Mouse (Mus musculus) CH12.LX (cell line): ENCODE measurements at regions not wholly inside any gene's neighbourhood (a gene's known extent, or its start where the extent isn't known, plus 50 kb on each side); places are given as distances from the start of the nearest gene placed in this dataset.

Experiments used
- DNase-seq: peaks from one replicate; pipeline ENCODE4 v3.0.0-alpha.2; 2013; ENCODE audit errors: extremely low read depth
- H3K27ac ChIP-seq: 2 replicates; pipeline ENCODE4 v1.5.1; 2012; ENCODE audit warnings: low read depth, mild to moderate bottlenecking, control low read depth, moderate library complexity; ENCODE audit not compliant: insufficient read depth
- H3K27me3 ChIP-seq: replicated peaks from 2 replicates; pipeline ENCODE3; 2012; ENCODE audit warnings: inconsistent platforms
- H3K36me3 ChIP-seq, 2 experiments: replicated peaks in 1 of 2; 2 replicates each; pipeline versions ENCODE3 to v1.6.1; 2012; ENCODE audit warnings: inconsistent platforms in 1 of 2, low read length in 1 of 2, mild to moderate bottlenecking in 1 of 2, mixed read lengths in 1 of 2, moderate library complexity in 1 of 2; ENCODE audit not compliant: control insufficient read depth in 1 of 2, insufficient read depth in 1 of 2
- H3K4me1 ChIP-seq, 2 experiments: 2 replicates each; pipeline ENCODE4 v1.6.1; 2012; ENCODE audit warnings: inconsistent platforms in 1 of 2, moderate library complexity in 1 of 2; ENCODE audit not compliant: insufficient read depth in 2 of 2, control insufficient read depth in 1 of 2
- H3K4me2 ChIP-seq: 2 replicates; pipeline ENCODE4 v1.6.1; 2012; ENCODE audit warnings: low read depth, mild to moderate bottlenecking, control low read depth; ENCODE audit not compliant: poor library complexity, insufficient read depth, severe bottlenecking
- H3K4me3 ChIP-seq, 3 experiments: fragments of 150-350 bp in 1 of 3; sonication (generic) in 1 of 3; replicated peaks in 1 of 3; 2 replicates each; pipeline versions ENCODE3 to v1.5.1; 2011 to 2012; ENCODE audit warnings: low read depth in 2 of 3, low read length in 2 of 3, mild to moderate bottlenecking in 2 of 3, moderate library complexity in 2 of 3, control low read depth in 1 of 3, improper control_type of control experiment in 1 of 3, inconsistent platforms in 1 of 3, mixed read lengths in 1 of 3; ENCODE audit not compliant: poor library complexity in 1 of 3
- H3K79me2 ChIP-seq: replicated peaks from 2 replicates; pipeline ENCODE4 v1.6.1; 2012; ENCODE audit warnings: mild to moderate bottlenecking, moderate library complexity; ENCODE audit not compliant: control insufficient read depth, poor library complexity, insufficient read depth, severe bottlenecking; ENCODE audit errors: extremely low read depth
- H3K9ac ChIP-seq: 2 replicates; pipeline ENCODE4 v1.6.1; 2012; ENCODE audit warnings: low read depth, mild to moderate bottlenecking, control low read depth, moderate library complexity; ENCODE audit not compliant: insufficient read depth
- H3K9me3 ChIP-seq: replicated peaks from 2 replicates; pipeline ENCODE3; 2012; ENCODE audit warnings: low read length, inconsistent platforms, mixed read lengths
- CTCF ChIP-seq, 2 experiments: IDR thresholded peaks in 1 of 2; conservative IDR thresholded peaks in 1 of 2; 2 replicates each; pipeline ENCODE4 v1.5.1; 2011 to 2012; ENCODE audit warnings: low read depth in 2 of 2, low read length in 2 of 2, improper control_type of control experiment in 1 of 2, inconsistent platforms in 1 of 2, mild to moderate bottlenecking in 1 of 2, moderate library complexity in 1 of 2
- ELF1 ChIP-seq: IDR thresholded peaks from 2 replicates; pipeline ENCODE4 v1.6.1; 2014; ENCODE audit warnings: low read depth, mild to moderate bottlenecking, inconsistent platforms, low read length, improper control_type of control experiment
- HCFC1 ChIP-seq: IDR thresholded peaks from 2 replicates; pipeline ENCODE4 v1.6.1; 2012; ENCODE audit warnings: low read depth, mild to moderate bottlenecking, inconsistent platforms, low read length, improper control_type of control experiment
- JUND ChIP-seq: conservative IDR thresholded peaks from 2 replicates; pipeline ENCODE4 v1.6.1; 2011; ENCODE audit warnings: low read depth, low read length, improper control_type of control experiment
- MAZ ChIP-seq: IDR thresholded peaks from 2 replicates; pipeline ENCODE4 v1.6.1; 2012; ENCODE audit warnings: low read depth, mild to moderate bottlenecking, inconsistent platforms, low read length, improper control_type of control experiment, moderate library complexity
- MEF2A ChIP-seq: IDR thresholded peaks from 2 replicates; pipeline ENCODE4 v1.6.1; 2014; ENCODE audit warnings: low read depth, mild to moderate bottlenecking, inconsistent platforms, low read length, improper control_type of control experiment, borderline replicate concordance
- MYC ChIP-seq: IDR thresholded peaks from 2 replicates; pipeline ENCODE4 v1.6.1; 2011; ENCODE audit warnings: low read depth, mild to moderate bottlenecking, improper control_type of control experiment, low read length
- NELFE ChIP-seq: IDR thresholded peaks from 2 replicates; pipeline ENCODE4 v1.6.1; 2011; ENCODE audit warnings: low read depth, low read length, improper control_type of control experiment
- RAD21 ChIP-seq: IDR thresholded peaks from 2 replicates; pipeline ENCODE4 v1.6.1; 2011; ENCODE audit warnings: low read depth, mild to moderate bottlenecking, low read length, improper control_type of control experiment, moderate library complexity
- RCOR1 ChIP-seq: conservative IDR thresholded peaks from 2 replicates; pipeline ENCODE4 v1.6.1; 2012; ENCODE audit warnings: low read depth, mild to moderate bottlenecking, inconsistent platforms, low read length, improper control_type of control experiment
- SIN3A ChIP-seq: IDR thresholded peaks from 2 replicates; pipeline ENCODE4 v1.6.1; 2012; ENCODE audit warnings: low read length, improper control_type of control experiment, inconsistent platforms
- SMC3 ChIP-seq: IDR thresholded peaks from 2 replicates; pipeline ENCODE4 v1.6.1; 2011; ENCODE audit warnings: low read depth, low read length, improper control_type of control experiment
- TBP ChIP-seq: conservative IDR thresholded peaks from 2 replicates; pipeline ENCODE4 v1.6.1; 2011; ENCODE audit warnings: low read depth, low read length, improper control_type of control experiment
- TCF12 ChIP-seq: IDR thresholded peaks from 2 replicates; pipeline ENCODE4 v1.6.1; 2014; ENCODE audit warnings: low read depth, mild to moderate bottlenecking, inconsistent platforms, low read length, improper control_type of control experiment
- UBTF ChIP-seq: IDR thresholded peaks from 2 replicates; pipeline ENCODE4 v1.6.1; 2012; ENCODE audit warnings: low read depth, mild to moderate bottlenecking, inconsistent platforms, low read length, improper control_type of control experiment, moderate library complexity
- USF2 ChIP-seq: conservative IDR thresholded peaks from 2 replicates; pipeline ENCODE4 v1.6.1; 2011; ENCODE audit warnings: low read depth, low read length, improper control_type of control experiment
- ZKSCAN1 ChIP-seq: IDR thresholded peaks from 2 replicates; pipeline ENCODE4 v1.6.1; 2012; ENCODE audit warnings: low read depth, inconsistent platforms, low read length, improper control_type of control experiment, borderline replicate concordance
- ZNF384 ChIP-seq: IDR thresholded peaks from 2 replicates; pipeline ENCODE4 v1.6.1; 2012; ENCODE audit warnings: low read depth, low read length, improper control_type of control experiment, inconsistent platforms
- dilution Hi-C: fragments of 300-500 bp; cut with MboI; formaldehyde crosslinking; loops from 2 replicates; pipeline ENCODE4 v1.14.3; 2020; ENCODE audit warnings: low sequenced_read_pairs; ENCODE audit not compliant: extremely low pct_unique_long_range_greater_than_20kb, extremely low pct_ligation_motif_present
- in situ Hi-C: fragments of 300-500 bp; cut with MboI; formaldehyde crosslinking; loops from 3 replicates; pipeline ENCODE4 v1.14.3; 2019; ENCODE audit warnings: low sequenced_read_pairs, low pct_ligation_motif_present, low pct_unique_long_range_greater_than_20kb, mixed read lengths

DNA sequence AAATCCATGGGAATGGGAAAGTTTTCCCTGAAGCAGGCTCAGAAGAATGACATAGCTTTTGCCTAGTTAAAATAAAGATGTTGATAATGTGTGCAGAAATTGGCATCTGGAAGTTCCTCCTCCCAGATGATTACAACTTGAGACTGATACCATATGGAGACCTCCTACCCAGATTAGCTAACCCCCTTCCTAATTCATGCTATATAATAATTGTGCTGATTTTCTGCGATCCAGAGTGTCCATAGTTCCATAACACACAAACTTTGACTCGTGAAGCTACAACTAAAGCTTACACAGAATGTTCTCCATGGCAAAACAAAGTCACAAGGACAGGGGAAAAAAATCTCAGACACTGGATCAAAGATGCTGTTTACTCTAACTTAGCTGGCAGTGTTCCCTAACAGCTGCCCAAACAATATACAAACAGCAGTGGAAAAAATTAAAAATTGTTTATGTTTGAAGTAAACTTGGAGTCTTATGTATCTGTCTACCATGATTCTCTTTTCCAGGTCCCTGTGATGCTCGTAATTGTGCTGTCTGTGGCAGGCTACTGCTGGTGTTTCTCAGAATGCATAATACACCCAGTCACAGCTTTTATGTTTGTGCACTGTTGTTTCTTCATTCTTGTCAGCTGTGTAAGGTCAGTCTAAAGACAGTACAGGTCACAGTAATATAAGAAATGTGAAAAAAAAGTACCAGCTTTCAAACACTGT is 1978.8 kb upstream of the A830018L16Rik start:
- no peaks in the 10 kb centered on the region for H3K36me3 ChIP-seq
- dilution Hi-C loops (no loop called here), in situ Hi-C loops (no loop called here)
- no peak overlapping the region for H3K4me2 ChIP-seq
- H3K79me2 ChIP-seq, result no peaks in the 10 kb centered on the region
- H3K9me3 ChIP-seq, result no peaks in the 10 kb centered on the region
- TF ChIP-seq MEF2A, result no peak
- no peak for TF ChIP-seq ELF1
- TF ChIP-seq ZNF384, result no peak
- no peak for TF ChIP-seq HCFC1
- TF ChIP-seq CTCF (conservative IDR thresholded peaks at IDR 0.05 in 1 of 2, IDR thresholded peaks at IDR 0.05 in 1 of 2; ENCODE audit: low read depth in 2 of 2, low read length in 2 of 2), result no peak
- no peak for TF ChIP-seq SIN3A
- H3K27ac ChIP-seq, result no peak overlapping the region
- DNase-seq, result no peak
- H3K9ac ChIP-seq, result no peak overlapping the region
- H3K27me3 ChIP-seq, result no peaks in the 10 kb centered on the region
- no peaks in the 10 kb centered on the region for H3K4me1 ChIP-seq
- H3K4me3 ChIP-seq, result no peak overlapping the region

- H3K36me3 ChIP-seq, result no peaks in the 10 kb centered on the region
- in situ Hi-C loops, result no loop called here
- H3K4me1 ChIP-seq, result no peaks in the 10 kb centered on the region
- no peak overlapping the region for H3K4me2 ChIP-seq
- H3K4me3 ChIP-seq, result no peak overlapping the region
- H3K9ac ChIP-seq, result no peak overlapping the region
- H3K79me2 ChIP-seq, result no peaks in the 10 kb centered on the region
- TF ChIP-seq USF2 (no peak), NELFE (no peak), UBTF (no peak), MAZ (no peak), SIN3A (no peak), JUND (no peak), RCOR1 (no peak), TBP (no peak)
- no peaks in the 10 kb centered on the region for H3K27me3 ChIP-seq
- H3K27ac ChIP-seq, result no peak overlapping the region
- H3K9me3 ChIP-seq, result no peaks in the 10 kb centered on the region
- DNase-seq, result no peak
- dilution Hi-C loops, result no loop called here
These were observed 1971.0 kb upstream of the A830018L16Rik start for GRCm38 (mm10) chr1:9442937-9443336.

- in situ Hi-C loops (no loop called here), dilution Hi-C loops (no loop called here)
- no peak overlapping the region for H3K4me2 ChIP-seq
- H3K9ac ChIP-seq, result no peak overlapping the region
- no peak overlapping the region for H3K4me3 ChIP-seq
- peak; percentile 6 for DNase-seq
- TF ChIP-seq TCF12, result no peak
- TF ChIP-seq USF2, result no peak
- TF ChIP-seq NELFE, result no peak
- no peak for TF ChIP-seq MYC
- peak in 1 of 2 experiments; percentile 62; a peak in 2 of 4 replicates for TF ChIP-seq CTCF (conservative IDR thresholded peaks at IDR 0.05 in 1 of 2, IDR thresholded peaks at IDR 0.05 in 1 of 2; ENCODE audit: low read depth in 2 of 2, low read length in 2 of 2)
- peak; percentile 51 for TF ChIP-seq RAD21
- TF ChIP-seq ZKSCAN1, result no peak
- TF ChIP-seq SMC3, result peak; percentile 36
- TF ChIP-seq HCFC1, result no peak
- no peaks in the 10 kb centered on the region for H3K27me3 ChIP-seq
- H3K36me3 ChIP-seq, result no peaks in the 10 kb centered on the region
- no peaks in the 10 kb centered on the region for H3K79me2 ChIP-seq
- no peaks in the 10 kb centered on the region for H3K9me3 ChIP-seq
- peaks cover 0 to 6% of the 10 kb centered on the region in 2 experiments; a peak in 1 of 4 replicates for H3K4me1 ChIP-seq
- H3K27ac ChIP-seq, result no peak overlapping the region
These were observed 1944.4 kb upstream of the A830018L16Rik start for GRCm38 (mm10) chr1:9469512-9469911.
